Mouse (Mus musculus): Measurements from ENCODE around the gene Fam71f2. TPM values are rescaled to one million over a fixed set of nuclear protein-coding genes. Genes with fewer than 3 reads are reported as not detected.

Gene Fam71f2
- total and polyA plus RNA-seq, 2 experiments from 2014 or later = 0.18 TPM; not detected in 1

- ATAC-seq (ENCODE audit: insufficient read depth, low read depth) (peak; percentile 53), DNase-seq (ENCODE audit: low spot score) (peak; percentile 30)
- Histone ChIP-seq H3K36me3 (replicated peaks; ENCODE audit: control insufficient read depth, insufficient read depth, low read length) (no peaks in the 10 kb centered on the region), H3K4me3 (ENCODE audit: low read depth, low read length) (no peak overlapping the region), H3K27me3 (ENCODE audit: control insufficient read depth, insufficient read depth, low read length) (no peaks in the 10 kb centered on the region), H3K4me1 (ENCODE audit: control insufficient read depth, insufficient read depth) (no peaks in the 10 kb centered on the region), H3K9ac (replicated peaks; ENCODE audit: low read depth, low read length) (no peak overlapping the region), H3K4me2 (ENCODE audit: low read depth, low read length) (no peak overlapping the region), H3K9me3 (replicated peaks; ENCODE audit: control insufficient read depth, low read length) (no peaks in the 10 kb centered on the region), H3K27ac (ENCODE audit: low read depth) (no peak overlapping the region)
- TF ChIP-seq CTCF (IDR thresholded peaks at IDR 0.05; ENCODE audit: low read depth) = peak; percentile 66
- no peak for TF ChIP-seq EP300 (IDR thresholded peaks at IDR 0.05; ENCODE audit: low read depth)
- 25% methylated on average over 2 of the region's 2 CpGs for whole genome bisulfite sequencing
Measured at GRCm38 (mm10) chr6:29240806-29241205, 38.6 kb upstream of the Fam71f2 start.

- H3K9ac ChIP-seq (replicated peaks; ENCODE audit: low read depth, low read length) = no peak overlapping the region
- 60% methylated on average over 2 of the region's 2 CpGs for WGBS
- no peak overlapping the region for H3K27ac ChIP-seq (ENCODE audit: low read depth)
- H3K4me2 ChIP-seq (ENCODE audit: low read depth, low read length) = no peak overlapping the region
- H3K36me3 ChIP-seq (replicated peaks; ENCODE audit: control insufficient read depth, insufficient read depth, low read length) = no peaks in the 10 kb centered on the region
- no peaks in the 10 kb centered on the region for H3K9me3 ChIP-seq (replicated peaks; ENCODE audit: control insufficient read depth, low read length)
- no peak overlapping the region for H3K4me3 ChIP-seq (ENCODE audit: low read depth, low read length)
- no peaks in the 10 kb centered on the region for H3K4me1 ChIP-seq (ENCODE audit: control insufficient read depth, insufficient read depth)
- DNase-seq (ENCODE audit: low spot score) (no peak), ATAC-seq (ENCODE audit: insufficient read depth, low read depth) (no peak)
- H3K27me3 ChIP-seq (ENCODE audit: control insufficient read depth, insufficient read depth, low read length) = no peaks in the 10 kb centered on the region
- TF ChIP-seq CTCF (IDR thresholded peaks at IDR 0.05; ENCODE audit: low read depth) (peak; percentile 28; the same call in 1 of the 2 replicates), EP300 (IDR thresholded peaks at IDR 0.05; ENCODE audit: low read depth) (no peak)
Measured at GRCm38 (mm10) chr6:29241697-29242096, 37.7 kb upstream of the Fam71f2 start.

GRCm38 (mm10) chr6:29242265-29242664 lies 37.1 kb upstream of the Fam71f2 start:
- Histone ChIP-seq H3K27me3 (ENCODE audit: control insufficient read depth, insufficient read depth, low read length) (no peaks in the 10 kb centered on the region), H3K9me3 (replicated peaks; ENCODE audit: control insufficient read depth, low read length) (no peaks in the 10 kb centered on the region), H3K36me3 (replicated peaks; ENCODE audit: control insufficient read depth, insufficient read depth, low read length) (no peaks in the 10 kb centered on the region), H3K9ac (replicated peaks; ENCODE audit: low read depth, low read length) (no peak overlapping the region), H3K4me3 (ENCODE audit: low read depth, low read length) (no peak overlapping the region), H3K27ac (ENCODE audit: low read depth) (no peak overlapping the region), H3K4me2 (ENCODE audit: low read depth, low read length) (no peak overlapping the region), H3K4me1 (ENCODE audit: control insufficient read depth, insufficient read depth) (no peaks in the 10 kb centered on the region)
- no peak for ATAC-seq (ENCODE audit: insufficient read depth, low read depth)
- no peak for DNase-seq (ENCODE audit: low spot score)
- peak; percentile 26; the same call in 1 of the 2 replicates for TF ChIP-seq CTCF (IDR thresholded peaks at IDR 0.05; ENCODE audit: low read depth)
- TF ChIP-seq EP300 (IDR thresholded peaks at IDR 0.05; ENCODE audit: low read depth) = no peak
- 59% methylated on average over 1 of the region's 1 CpGs for WGBS

- Histone ChIP-seq H3K9me3 (replicated peaks; ENCODE audit: control insufficient read depth, low read length) (no peaks in the 10 kb centered on the region), H3K9ac (replicated peaks; ENCODE audit: low read depth, low read length) (no peak overlapping the region), H3K36me3 (replicated peaks; ENCODE audit: control insufficient read depth, insufficient read depth, low read length) (no peaks in the 10 kb centered on the region), H3K4me3 (ENCODE audit: low read depth, low read length) (no peak overlapping the region), H3K4me2 (ENCODE audit: low read depth, low read length) (no peak overlapping the region), H3K27ac (ENCODE audit: low read depth) (no peak overlapping the region), H3K27me3 (ENCODE audit: control insufficient read depth, insufficient read depth, low read length) (no peaks in the 10 kb centered on the region), H3K4me1 (ENCODE audit: control insufficient read depth, insufficient read depth) (no peaks in the 10 kb centered on the region)
- ATAC-seq (ENCODE audit: insufficient read depth, low read depth) (peak; percentile 24; the same call in 1 of the 2 replicates), DNase-seq (ENCODE audit: low spot score) (no peak)
- WGBS = 38% methylated on average over 14 of the region's 14 CpGs
- TF ChIP-seq CTCF (IDR thresholded peaks at IDR 0.05; ENCODE audit: low read depth) = no peak
- no peak for TF ChIP-seq EP300 (IDR thresholded peaks at IDR 0.05; ENCODE audit: low read depth)
Measured at GRCm38 (mm10) chr6:29245272-29246120, 33.9 kb upstream of the Fam71f2 start.

GRCm38 (mm10) chr6:29246183-29246582 lies 33.2 kb upstream of the Fam71f2 start:
- TF ChIP-seq CTCF (IDR thresholded peaks at IDR 0.05; ENCODE audit: low read depth) = no peak
- no peak for TF ChIP-seq EP300 (IDR thresholded peaks at IDR 0.05; ENCODE audit: low read depth)
- WGBS = 57% methylated on average over 3 of the region's 3 CpGs

More at GRCm38 (mm10) chr6:29246183-29246582, 33.2 kb upstream of the Fam71f2 start:
- ATAC-seq (ENCODE audit: insufficient read depth, low read depth) (no peak), DNase-seq (ENCODE audit: low spot score) (no peak)
- no peak overlapping the region for H3K4me3 ChIP-seq (ENCODE audit: low read depth, low read length)
- no peaks in the 10 kb centered on the region for H3K4me1 ChIP-seq (ENCODE audit: control insufficient read depth, insufficient read depth)
- H3K9ac ChIP-seq (replicated peaks; ENCODE audit: low read depth, low read length) = no peak overlapping the region
- H3K36me3 ChIP-seq (replicated peaks; ENCODE audit: control insufficient read depth, insufficient read depth, low read length) = no peaks in the 10 kb centered on the region
- H3K4me2 ChIP-seq (ENCODE audit: low read depth, low read length) = no peak overlapping the region
- no peaks in the 10 kb centered on the region for H3K9me3 ChIP-seq (replicated peaks; ENCODE audit: control insufficient read depth, low read length)
- no peaks in the 10 kb centered on the region for H3K27me3 ChIP-seq (ENCODE audit: control insufficient read depth, insufficient read depth, low read length)
- H3K27ac ChIP-seq (ENCODE audit: low read depth) = no peak overlapping the region
